Mouse (Mus musculus): ENCODE data around the gene Id3. TPM values are rescaled to one million over a fixed set of nuclear protein-coding genes. Genes with fewer than 3 reads are reported as not detected.
"Not testable (repeated sequence)": the region's sequence is repeated elsewhere in the genome, so short reads cannot be mapped to it uniquely, and the experiment has no call there.

Gene Id3
- total and polyA plus RNA-seq, 2 experiments from 2014 or later, result 156 to 208 TPM

GRCm38 (mm10) chr4:136100396-136101070 is 42.8 kb upstream of the Id3 start:
- Histone ChIP-seq H3K9ac (replicated peaks; ENCODE audit: low read length, poor library complexity, severe bottlenecking) (no peak overlapping the region), H3K4me3 (ENCODE audit: low read depth, low read length) (no peak overlapping the region), H3K36me3 (ENCODE audit: insufficient read depth, low read length) (no peaks in the 10 kb centered on the region), H3K27me3 (ENCODE audit: insufficient read depth, low read length) (peaks cover 4% of the 10 kb centered on the region; the same call in 1 of the 2 replicates), H3K4me1 (ENCODE audit: insufficient read depth, low read length) (no peaks in the 10 kb centered on the region), H3K4me2 (ENCODE audit: low read depth, low read length, poor library complexity, severe bottlenecking) (no peak overlapping the region), H3K9me3 (ENCODE audit: low read length) (no peaks in the 10 kb centered on the region), H3K27ac (ENCODE audit: low read depth, low read length) (no peak overlapping the region)
- DNase-seq (ENCODE audit: low spot score) (no peak), ATAC-seq (ENCODE audit: low FRiP score) (no peak)
- no peak for TF ChIP-seq CTCF (IDR thresholded peaks at IDR 0.05)
- WGBS, result 76% methylated on average over 12 of the region's 12 CpGs

DNA sequence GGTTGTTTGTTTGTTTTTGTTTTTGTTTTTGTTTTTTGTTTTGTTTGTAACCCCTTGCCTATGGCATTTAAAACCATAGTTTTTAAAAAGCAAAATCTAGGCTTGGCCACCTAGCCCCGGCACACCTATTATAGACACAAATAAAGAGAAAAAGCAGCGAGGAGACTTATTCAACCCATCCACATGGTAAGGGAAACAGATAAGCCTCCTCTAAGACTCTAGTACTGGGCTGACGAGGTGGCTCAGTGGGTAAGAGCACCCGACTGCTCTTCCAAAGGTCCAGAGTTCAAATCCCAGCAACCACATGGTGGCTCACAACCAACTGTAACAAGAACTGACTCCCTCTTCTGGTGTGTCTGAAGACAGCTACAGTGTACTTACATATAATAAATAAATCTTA is 41.5 kb upstream of the Id3 start:
- H3K4me2 ChIP-seq (ENCODE audit: low read depth, low read length, poor library complexity, severe bottlenecking); ATAC-seq (ENCODE audit: low FRiP score); H3K4me1 ChIP-seq (ENCODE audit: insufficient read depth, low read length); H3K9me3 ChIP-seq (ENCODE audit: low read length); DNase-seq (ENCODE audit: low spot score); H3K27ac ChIP-seq (ENCODE audit: low read depth, low read length); H3K27me3 ChIP-seq (ENCODE audit: insufficient read depth, low read length); H3K9ac ChIP-seq (replicated peaks; ENCODE audit: low read length, poor library complexity, severe bottlenecking); H3K36me3 ChIP-seq (ENCODE audit: insufficient read depth, low read length); H3K4me3 ChIP-seq (ENCODE audit: low read depth, low read length): not testable (repeated sequence)
- WGBS, result 85% methylated on average over 4 of the region's 4 CpGs

DNA sequence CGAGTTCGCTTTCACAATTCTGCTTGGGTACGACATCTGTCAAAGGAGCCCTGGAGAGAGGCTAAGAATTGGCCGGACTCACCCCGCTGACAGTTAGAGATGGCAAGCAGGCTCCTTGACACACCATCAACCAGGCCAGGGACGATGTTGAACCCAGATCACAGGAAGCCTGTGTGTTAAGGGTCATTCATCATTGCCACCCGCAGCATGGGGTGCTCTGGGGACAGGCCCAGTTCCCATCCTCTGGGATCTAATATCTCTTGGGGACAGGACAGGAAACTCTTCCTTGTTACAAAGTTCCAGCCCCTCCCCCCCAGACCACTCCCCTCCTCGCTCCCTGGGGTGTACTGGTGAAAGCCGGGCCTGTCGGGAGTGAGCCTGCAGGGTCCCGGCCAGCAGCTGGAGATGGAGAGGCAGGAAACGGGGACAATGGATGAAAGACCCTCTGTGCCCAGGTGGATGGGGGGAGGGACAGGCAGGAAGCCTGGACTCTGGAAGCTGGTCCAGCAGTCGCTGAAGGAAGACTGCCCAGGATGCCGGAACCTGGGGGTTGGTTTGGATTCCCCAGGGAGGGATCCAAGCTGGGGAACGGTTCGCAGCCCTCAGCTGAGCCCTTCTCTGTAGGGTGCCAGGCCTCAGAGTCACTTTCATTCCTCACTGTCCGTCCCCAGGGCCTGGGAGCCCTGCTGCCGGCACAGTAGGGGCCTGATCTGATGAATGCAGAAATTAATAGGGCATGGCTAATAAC is 38.5 kb upstream of the Id3 start:
- ATAC-seq (ENCODE audit: low FRiP score) (no peak; the same call in 1 of the 2 replicates), DNase-seq (ENCODE audit: low spot score) (peak; percentile 69)
- Histone ChIP-seq H3K36me3 (ENCODE audit: insufficient read depth, low read length) (no peaks in the 10 kb centered on the region), H3K9me3 (ENCODE audit: low read length) (no peaks in the 10 kb centered on the region), H3K4me2 (ENCODE audit: low read depth, low read length, poor library complexity, severe bottlenecking) (no peak overlapping the region), H3K27ac (ENCODE audit: low read depth, low read length) (0 out of 2 replicates have a peak overlapping the region, but pooled peaks have one; percentile 0), H3K4me1 (ENCODE audit: insufficient read depth, low read length) (no peaks in the 10 kb centered on the region), H3K4me3 (ENCODE audit: low read depth, low read length) (no peak overlapping the region), H3K27me3 (ENCODE audit: insufficient read depth, low read length) (peaks cover 4% of the 10 kb centered on the region; the same call in 1 of the 2 replicates), H3K9ac (replicated peaks; ENCODE audit: low read length, poor library complexity, severe bottlenecking) (no peak overlapping the region)
- TF ChIP-seq CTCF (IDR thresholded peaks at IDR 0.05), result no peak
- 4% methylated on average over 18 of the region's 18 CpGs for WGBS

DNA sequence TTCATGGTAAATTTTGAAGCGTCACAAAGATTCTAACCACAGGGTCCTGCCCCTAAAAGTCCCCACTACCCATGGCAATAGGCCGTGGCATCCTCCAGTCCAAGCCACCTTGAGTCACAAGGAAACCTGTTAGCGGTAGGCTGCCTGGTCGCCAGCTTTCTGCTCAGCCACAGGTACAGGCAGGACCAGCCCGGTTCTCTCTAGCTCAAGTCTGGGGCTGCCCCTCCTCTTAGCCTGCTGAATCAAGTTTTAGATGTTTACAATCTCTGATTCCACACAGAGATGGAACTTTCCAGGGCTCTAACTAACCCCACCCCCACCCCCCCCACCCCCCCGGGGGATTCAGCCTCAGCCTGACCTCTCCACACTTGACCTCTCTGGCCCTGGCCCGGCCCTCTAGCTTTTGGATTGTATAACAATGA is 36.4 kb upstream of the Id3 start:
- Histone ChIP-seq H3K4me3 (ENCODE audit: low read depth, low read length) (no peak overlapping the region), H3K27me3 (ENCODE audit: insufficient read depth, low read length) (peaks cover 4% of the 10 kb centered on the region; the same call in 1 of the 2 replicates), H3K9me3 (ENCODE audit: low read length) (no peaks in the 10 kb centered on the region), H3K27ac (ENCODE audit: low read depth, low read length) (no peak overlapping the region), H3K4me1 (ENCODE audit: insufficient read depth, low read length) (no peaks in the 10 kb centered on the region), H3K9ac (replicated peaks; ENCODE audit: low read length, poor library complexity, severe bottlenecking) (no peak overlapping the region), H3K36me3 (ENCODE audit: insufficient read depth, low read length) (no peaks in the 10 kb centered on the region), H3K4me2 (ENCODE audit: low read depth, low read length, poor library complexity, severe bottlenecking) (no peak overlapping the region)
- DNase-seq (ENCODE audit: low spot score) (no peak), ATAC-seq (ENCODE audit: low FRiP score) (no peak)
- no peak for TF ChIP-seq CTCF (IDR thresholded peaks at IDR 0.05)
- WGBS, result 46% methylated on average over 7 of the region's 7 CpGs

DNA sequence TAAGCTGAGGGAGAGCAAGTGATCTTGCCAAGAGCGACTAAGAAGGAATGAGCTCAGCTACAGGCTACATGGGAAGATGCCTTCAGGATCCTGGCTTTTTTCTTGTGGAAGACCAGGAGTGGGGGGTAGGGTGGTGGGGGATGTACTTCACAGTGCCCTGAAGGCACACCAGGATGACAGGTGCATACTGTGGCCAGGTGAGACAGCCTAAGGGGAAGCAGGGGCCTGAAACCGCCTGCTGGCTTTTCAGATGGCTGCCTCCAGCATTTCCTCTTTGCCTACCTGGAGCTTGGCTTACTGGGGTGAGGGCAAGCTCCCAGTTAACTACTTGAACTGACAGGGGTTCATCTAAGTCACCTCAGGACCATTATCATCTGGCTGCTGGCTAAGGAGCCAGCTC is 34.1 kb upstream of the Id3 start:
- TF ChIP-seq CTCF (IDR thresholded peaks at IDR 0.05), result no peak
- no peak overlapping the region for H3K9ac ChIP-seq (replicated peaks; ENCODE audit: low read length, poor library complexity, severe bottlenecking)
- H3K27me3 ChIP-seq (ENCODE audit: insufficient read depth, low read length), result peaks cover 4% of the 10 kb centered on the region; the same call in 1 of the 2 replicates
- H3K4me2 ChIP-seq (ENCODE audit: low read depth, low read length, poor library complexity, severe bottlenecking), result no peak overlapping the region
- DNase-seq (ENCODE audit: low spot score) (no peak), ATAC-seq (ENCODE audit: low FRiP score) (no peak)
- no peaks in the 10 kb centered on the region for H3K4me1 ChIP-seq (ENCODE audit: insufficient read depth, low read length)
- H3K9me3 ChIP-seq (ENCODE audit: low read length), result no peaks in the 10 kb centered on the region
- H3K4me3 ChIP-seq (ENCODE audit: low read depth, low read length), result no peak overlapping the region
- H3K36me3 ChIP-seq (ENCODE audit: insufficient read depth, low read length), result no peaks in the 10 kb centered on the region
- H3K27ac ChIP-seq (ENCODE audit: low read depth, low read length), result no peak overlapping the region
- WGBS, result 89% methylated on average over 2 of the region's 2 CpGs

Measured in midbrain, postnatal 0 days (tissue).